Mouse (Mus musculus): ENCODE results near the gene Ralgps1.

DNA sequence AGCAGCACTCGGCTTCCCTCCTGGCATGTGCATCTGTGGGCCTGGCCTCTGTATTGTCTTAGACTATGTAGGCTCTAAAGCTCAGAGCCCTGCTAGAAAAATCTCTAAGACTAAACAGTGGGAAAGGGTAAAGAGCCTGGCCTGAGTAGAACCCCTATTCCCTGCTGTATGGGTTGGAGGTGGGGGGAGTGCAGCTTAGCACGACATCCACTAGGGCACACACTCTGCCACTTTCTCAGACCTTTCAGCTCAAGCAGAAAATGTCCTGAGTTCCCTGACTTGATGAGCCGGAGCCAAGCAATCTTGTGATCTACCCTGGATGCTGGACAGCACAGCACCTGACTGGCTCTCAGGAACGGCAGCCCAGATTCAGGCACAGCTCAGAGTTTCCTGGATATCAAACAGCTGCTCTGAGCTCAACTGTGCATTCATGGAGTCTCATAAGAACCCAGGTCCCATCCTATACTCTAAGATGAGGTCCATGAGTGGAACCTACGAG is 215.0 kb downstream of the Ralgps1 start:
- no peak for TF ChIP-seq CTCF (IDR thresholded peaks at IDR 0.05 in 2 of 3, conservative IDR thresholded peaks at IDR 0.05 in 1 of 3; ENCODE audit: control insufficient read depth in 1 of 3, insufficient read depth in 1 of 3, low read depth in 2 of 3, low read length in 3 of 3, poor library complexity in 1 of 3, severe bottlenecking in 1 of 3)
- no peak for TF ChIP-seq POLR2A (IDR thresholded peaks at IDR 0.05; ENCODE audit: control insufficient read depth in 1 of 2, insufficient read depth in 1 of 2, low read depth in 1 of 2, low read length in 2 of 2, poor library complexity in 1 of 2)
- TF ChIP-seq RCOR1 (IDR thresholded peaks at IDR 0.05; ENCODE audit: low read depth, low read length), result no peak

Measured in MEL (cell line).